Mouse (Mus musculus): Measurements from ENCODE around the gene Prdm11. TPM values are rescaled to one million over a fixed set of nuclear protein-coding genes. Genes with fewer than 3 reads are reported as not detected.

Gene Prdm11
- polyA plus RNA-seq (2014; fragmentation: Nextera tagmentation; extraction: Ambion mirVana), result 1.8 and 2.5 TPM in 2 replicates

DNA sequence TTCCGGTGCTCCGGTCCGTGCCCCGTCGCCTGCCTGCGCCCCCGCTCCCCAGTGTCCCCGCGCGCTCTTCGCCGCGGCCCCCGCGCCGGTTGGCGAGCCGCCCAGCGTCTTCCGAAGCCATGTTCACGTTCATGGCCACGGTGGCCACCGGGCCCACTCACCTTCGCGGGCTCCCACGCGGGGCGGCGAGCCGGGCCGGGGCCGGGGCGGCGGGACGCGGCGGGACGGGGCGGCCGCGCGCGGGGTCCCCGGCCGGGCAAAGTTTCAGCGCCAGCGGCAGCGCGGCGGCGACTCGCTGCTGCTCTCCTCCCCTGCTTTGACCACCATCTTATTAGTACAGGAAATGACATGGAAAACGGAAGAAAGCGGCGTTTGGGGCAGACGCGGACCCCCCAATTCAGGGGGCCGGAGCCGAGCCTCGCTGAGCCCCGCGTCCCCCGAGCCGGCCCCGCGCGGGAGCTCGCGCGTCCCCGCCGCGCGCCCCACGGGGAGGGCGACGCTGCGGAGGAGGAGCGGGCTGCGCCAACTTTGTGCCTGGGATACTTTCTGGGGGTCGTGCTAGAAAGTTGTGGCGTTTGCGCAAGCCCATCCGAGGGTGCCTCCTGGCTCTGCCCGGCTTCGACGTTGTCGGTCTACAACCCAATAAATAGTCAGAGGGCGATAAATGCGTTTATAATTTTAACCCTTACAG is at the start of gene Prdm11:
Prdm11 (minus strand) TSS at position 350 of the 691 bp plus-strand sequence.
- ATAC-seq (ENCODE audit: low FRiP score), result peak; percentile 48

DNA sequence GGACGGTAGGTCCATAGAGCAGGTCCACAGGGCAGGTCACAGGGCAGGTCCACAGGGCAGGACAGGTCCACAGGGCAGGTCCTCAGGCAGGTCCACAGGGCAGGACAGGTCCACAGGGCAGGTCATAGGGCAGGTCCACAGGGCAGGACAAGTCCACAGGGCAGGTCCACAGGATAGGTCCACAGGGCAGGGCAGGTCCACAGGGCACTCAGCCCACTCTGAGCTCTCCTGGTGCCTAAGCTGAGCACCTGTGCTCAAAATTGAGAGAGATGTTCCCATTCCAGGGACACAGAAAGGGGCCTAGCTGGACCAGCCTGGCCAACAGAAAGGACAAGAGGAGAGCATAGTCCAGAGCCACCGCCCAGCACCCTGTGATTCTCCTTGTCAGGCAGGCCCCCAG is 46.4 kb upstream of the Prdm11 start:
- 75% methylated on average over 2 of the region's 2 CpGs for WGBS

More for the DNA sequence above, at the start of gene Prdm11:
- Histone ChIP-seq H3K27me3 (ENCODE audit: control insufficient read depth, insufficient read depth, low read length) (no peaks in the 10 kb centered on the region), H3K27ac (peak within 1 kb of the TSS; percentile 93), H3K9ac (peak within 1 kb of the TSS; percentile 92), H3K4me3 (replicated peaks; ENCODE audit: low read length) (peak within 1 kb of the TSS; percentile 70), H3K36me3 (replicated peaks; ENCODE audit: control insufficient read depth, insufficient read depth) (no peaks in the 10 kb centered on the region), H3K4me2 (replicated peaks) (peak within 1 kb of the TSS; percentile 86), H3K4me1 (replicated peaks; ENCODE audit: control insufficient read depth, insufficient read depth, low read length) (peaks cover 20% of the 10 kb centered on the region), H3K9me3 (ENCODE audit: control insufficient read depth, low read length) (no peaks in the 10 kb centered on the region)
- WGBS, result under 1% methylated on average over 87 of the region's 90 CpGs
- peak; percentile 62 for DNase-seq (ENCODE audit: low spot score)

DNA sequence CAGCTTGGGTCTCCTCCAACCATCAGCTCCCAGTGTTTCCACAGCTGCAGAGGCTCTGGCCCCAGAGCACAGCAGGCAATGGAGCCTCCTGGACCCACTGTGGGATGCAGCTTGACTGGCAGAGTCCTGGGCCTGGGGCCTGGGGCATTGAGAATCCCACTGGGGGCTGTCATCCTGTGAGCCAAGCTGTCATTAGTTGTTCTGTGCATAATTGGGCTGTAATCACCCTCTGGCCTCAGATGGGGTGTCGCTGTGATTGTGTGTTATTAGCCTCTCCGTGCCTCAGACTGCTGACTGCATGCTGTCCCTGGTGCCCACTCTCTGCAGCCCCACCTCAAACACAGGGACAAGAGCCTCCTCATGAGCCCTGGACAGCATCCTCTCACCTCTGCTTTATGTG is 45.7 kb upstream of the Prdm11 start:
- H3K27me3 ChIP-seq (ENCODE audit: control insufficient read depth, insufficient read depth, low read length), result no peaks in the 10 kb centered on the region
- H3K4me1 ChIP-seq (replicated peaks; ENCODE audit: control insufficient read depth, insufficient read depth, low read length), result peaks cover 9% of the 10 kb centered on the region
- H3K4me2 ChIP-seq (replicated peaks), result no peak overlapping the region
- WGBS, result 18% methylated on average over 2 of the region's 2 CpGs
- H3K36me3 ChIP-seq (replicated peaks; ENCODE audit: control insufficient read depth, insufficient read depth), result no peaks in the 10 kb centered on the region
- no peak overlapping the region for H3K27ac ChIP-seq
- no peaks in the 10 kb centered on the region for H3K9me3 ChIP-seq (ENCODE audit: control insufficient read depth, low read length)
- peak; percentile 51; the same call in 1 of the 2 replicates for ATAC-seq (ENCODE audit: low FRiP score)
- no peak for DNase-seq (ENCODE audit: low spot score)
- H3K9ac ChIP-seq, result no peak overlapping the region
- no peak overlapping the region for H3K4me3 ChIP-seq (replicated peaks; ENCODE audit: low read length)

More for the DNA sequence above, 46.4 kb upstream of the Prdm11 start:
- no peak overlapping the region for H3K27ac ChIP-seq
- no peaks in the 10 kb centered on the region for H3K9me3 ChIP-seq (ENCODE audit: control insufficient read depth, low read length)
- H3K4me1 ChIP-seq (replicated peaks; ENCODE audit: control insufficient read depth, insufficient read depth, low read length), result peaks cover 9% of the 10 kb centered on the region
- H3K36me3 ChIP-seq (replicated peaks; ENCODE audit: control insufficient read depth, insufficient read depth), result no peaks in the 10 kb centered on the region
- no peak overlapping the region for H3K4me3 ChIP-seq (replicated peaks; ENCODE audit: low read length)
- no peak for ATAC-seq (ENCODE audit: low FRiP score)
- DNase-seq (ENCODE audit: low spot score), result no peak
- no peak overlapping the region for H3K4me2 ChIP-seq (replicated peaks)
- H3K27me3 ChIP-seq (ENCODE audit: control insufficient read depth, insufficient read depth, low read length), result no peaks in the 10 kb centered on the region
- H3K9ac ChIP-seq, result no peak overlapping the region

DNA sequence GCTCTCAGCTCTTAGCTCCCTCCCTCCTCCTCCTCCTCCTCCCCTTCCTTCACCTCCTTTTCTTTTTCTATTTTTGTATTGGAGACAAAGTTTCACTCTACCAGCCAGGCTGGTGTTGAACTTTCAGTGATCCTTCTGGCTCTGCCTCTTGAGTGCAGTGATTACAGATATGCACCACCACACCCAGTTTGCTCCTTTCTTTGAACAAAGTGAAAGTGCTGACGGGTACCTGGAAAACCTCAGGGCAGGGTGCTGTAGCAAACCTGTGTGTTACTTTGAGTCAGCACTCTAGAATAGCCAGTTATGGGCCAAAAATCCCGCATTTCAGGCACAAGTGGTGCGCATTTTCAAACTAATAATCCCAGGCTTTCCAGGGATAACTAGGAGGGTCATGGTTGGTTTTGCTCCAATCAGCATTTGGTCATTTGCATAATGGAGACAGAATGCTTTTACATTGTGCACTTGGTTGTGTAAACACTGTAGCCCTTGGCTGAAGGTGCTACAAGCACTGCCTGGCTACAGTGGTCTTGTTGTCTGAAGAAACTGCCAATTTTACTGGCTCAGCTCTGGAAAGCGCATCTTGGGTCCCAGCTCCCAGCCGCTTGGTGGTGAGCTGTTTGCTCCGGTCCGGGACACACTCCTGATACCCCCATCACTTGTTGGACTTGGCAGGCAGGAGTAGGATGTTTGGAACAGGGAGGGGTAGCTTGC is 43.6 kb upstream of the Prdm11 start:
- Histone ChIP-seq H3K4me3 (replicated peaks; ENCODE audit: low read length) (no peak overlapping the region), H3K27me3 (ENCODE audit: control insufficient read depth, insufficient read depth, low read length) (no peaks in the 10 kb centered on the region), H3K27ac (no peak overlapping the region), H3K9ac (no peak overlapping the region), H3K4me1 (replicated peaks; ENCODE audit: control insufficient read depth, insufficient read depth, low read length) (peaks cover 9% of the 10 kb centered on the region), H3K36me3 (replicated peaks; ENCODE audit: control insufficient read depth, insufficient read depth) (no peaks in the 10 kb centered on the region), H3K4me2 (replicated peaks) (no peak overlapping the region), H3K9me3 (ENCODE audit: control insufficient read depth, low read length) (no peaks in the 10 kb centered on the region)
- ATAC-seq (ENCODE audit: low FRiP score), result no peak
- DNase-seq (ENCODE audit: low spot score), result no peak
- 67% methylated on average over 7 of the region's 7 CpGs for WGBS

DNA sequence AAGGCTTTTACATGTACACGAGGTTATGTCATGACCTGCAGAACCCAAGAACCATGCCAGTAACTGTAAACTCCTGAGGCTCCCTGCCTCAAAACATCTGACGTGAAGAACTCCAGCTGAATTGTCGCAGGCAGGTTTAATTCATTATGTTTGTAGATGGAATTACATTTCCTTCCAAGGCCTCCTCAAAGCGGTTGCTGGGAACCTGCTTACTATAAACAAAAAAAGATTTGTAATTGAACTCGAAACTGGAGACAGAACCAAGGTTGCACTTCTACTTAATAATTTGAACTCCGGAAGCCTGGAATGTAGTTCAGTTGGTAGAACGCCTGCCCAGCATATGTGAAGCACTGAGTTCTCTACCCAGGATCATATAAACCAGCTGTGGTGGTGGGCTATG is 42.0 kb upstream of the Prdm11 start:
- H3K9ac ChIP-seq, result no peak overlapping the region
- no peaks in the 10 kb centered on the region for H3K9me3 ChIP-seq (ENCODE audit: control insufficient read depth, low read length)
- no peak for ATAC-seq (ENCODE audit: low FRiP score)
- DNase-seq (ENCODE audit: low spot score), result no peak
- no peaks in the 10 kb centered on the region for H3K27me3 ChIP-seq (ENCODE audit: control insufficient read depth, insufficient read depth, low read length)
- H3K4me1 ChIP-seq (replicated peaks; ENCODE audit: control insufficient read depth, insufficient read depth, low read length), result peaks cover 9% of the 10 kb centered on the region
- H3K27ac ChIP-seq, result no peak overlapping the region
- H3K4me2 ChIP-seq (replicated peaks), result no peak overlapping the region
- whole genome bisulfite sequencing, result 88% methylated on average over 7 of the region's 7 CpGs
- no peaks in the 10 kb centered on the region for H3K36me3 ChIP-seq (replicated peaks; ENCODE audit: control insufficient read depth, insufficient read depth)
- H3K4me3 ChIP-seq (replicated peaks; ENCODE audit: low read length), result no peak overlapping the region

DNA sequence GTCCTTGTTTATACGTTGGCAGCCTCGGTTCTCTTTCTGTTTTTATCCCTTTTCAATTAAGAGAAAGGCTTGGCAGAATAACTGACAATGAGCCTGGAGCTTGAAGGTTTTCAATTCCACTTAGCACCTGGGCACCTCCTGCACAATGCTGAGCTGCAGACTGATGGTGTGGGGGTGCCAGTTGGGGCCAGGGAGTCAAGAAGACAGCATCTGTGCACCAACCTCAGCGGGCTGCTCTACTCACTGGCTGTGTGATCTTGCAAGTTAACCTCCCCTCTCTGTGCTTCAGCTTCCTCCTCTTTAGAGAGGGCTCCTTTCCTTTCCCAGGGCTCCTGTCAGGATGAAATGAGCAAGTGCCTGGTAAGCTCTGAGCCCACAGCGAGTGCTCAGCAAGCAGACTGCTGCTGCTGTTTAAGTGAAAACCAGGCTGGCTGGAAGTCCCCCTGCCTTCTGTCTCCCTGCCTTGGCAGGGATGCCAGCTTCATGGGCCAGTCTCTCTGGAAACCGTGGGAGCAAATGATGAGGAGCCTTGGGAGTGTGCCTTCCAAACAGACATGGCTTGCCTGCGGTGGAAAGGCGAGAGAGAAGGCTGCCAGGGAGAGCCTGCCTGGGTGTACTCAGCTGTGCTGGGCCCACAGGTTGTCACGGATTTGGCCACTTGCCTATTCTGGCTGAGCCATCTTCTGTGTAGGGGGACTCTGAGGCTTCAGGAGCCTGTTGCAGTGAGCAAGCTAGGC is 39.5 kb upstream of the Prdm11 start:
- Histone ChIP-seq H3K27ac (no peak overlapping the region), H3K9ac (no peak overlapping the region), H3K4me2 (replicated peaks) (no peak overlapping the region), H3K36me3 (replicated peaks; ENCODE audit: control insufficient read depth, insufficient read depth) (no peaks in the 10 kb centered on the region), H3K4me1 (replicated peaks; ENCODE audit: control insufficient read depth, insufficient read depth, low read length) (no peaks in the 10 kb centered on the region), H3K4me3 (replicated peaks; ENCODE audit: low read length) (no peak overlapping the region), H3K27me3 (ENCODE audit: control insufficient read depth, insufficient read depth, low read length) (no peaks in the 10 kb centered on the region), H3K9me3 (ENCODE audit: control insufficient read depth, low read length) (no peaks in the 10 kb centered on the region)
- 44% methylated on average over 8 of the region's 8 CpGs for WGBS
- no peak for DNase-seq (ENCODE audit: low spot score)
- ATAC-seq (ENCODE audit: low FRiP score), result no peak

DNA sequence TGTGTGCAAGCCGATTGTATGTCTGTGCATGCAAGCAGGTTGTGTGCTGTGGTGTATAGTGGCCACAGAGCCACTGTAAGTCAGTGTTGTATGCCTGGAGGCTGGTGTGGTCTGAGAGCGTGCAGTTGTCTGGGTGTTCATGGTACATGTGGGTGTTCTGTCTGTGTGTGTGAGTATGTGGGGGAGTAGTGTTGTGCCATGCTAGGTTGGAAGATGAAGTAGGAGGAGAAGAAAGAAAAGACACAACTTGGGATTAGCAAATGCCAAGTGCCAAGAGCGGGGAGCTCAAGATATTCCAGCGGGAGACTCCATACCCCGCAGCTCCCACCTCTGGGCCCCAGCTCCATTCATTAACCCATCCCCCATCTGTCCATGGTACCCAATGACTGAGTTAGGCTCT is 38.5 kb upstream of the Prdm11 start:
- Histone ChIP-seq H3K4me2 (replicated peaks) (no peak overlapping the region), H3K4me1 (replicated peaks; ENCODE audit: control insufficient read depth, insufficient read depth, low read length) (no peaks in the 10 kb centered on the region), H3K36me3 (replicated peaks; ENCODE audit: control insufficient read depth, insufficient read depth) (no peaks in the 10 kb centered on the region), H3K4me3 (replicated peaks; ENCODE audit: low read length) (no peak overlapping the region), H3K9ac (no peak overlapping the region), H3K9me3 (ENCODE audit: control insufficient read depth, low read length) (no peaks in the 10 kb centered on the region), H3K27me3 (ENCODE audit: control insufficient read depth, insufficient read depth, low read length) (no peaks in the 10 kb centered on the region), H3K27ac (no peak overlapping the region)
- DNase-seq (ENCODE audit: low spot score) (no peak), ATAC-seq (ENCODE audit: low FRiP score) (no peak)
- 87% methylated on average over 5 of the region's 5 CpGs for WGBS

DNA sequence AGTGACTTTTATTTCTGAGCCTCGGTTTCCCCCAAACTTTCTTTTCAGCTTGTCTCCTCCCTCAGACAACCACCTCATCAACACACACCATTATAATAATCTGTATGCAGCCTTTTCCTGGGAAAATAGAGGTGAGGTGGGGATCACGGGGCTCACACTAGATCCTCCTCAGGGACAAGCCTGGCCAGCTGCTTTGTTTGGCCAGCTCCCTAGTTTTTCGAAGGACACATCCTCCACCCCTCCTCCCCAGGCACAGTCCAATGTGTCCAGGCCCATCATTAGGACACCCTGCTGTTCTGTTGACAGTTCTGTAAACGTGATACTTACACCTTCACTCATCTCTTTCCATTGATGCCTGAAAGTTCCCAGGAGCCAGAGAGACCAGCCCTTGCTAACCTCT is 37.4 kb upstream of the Prdm11 start:
- Histone ChIP-seq H3K4me1 (replicated peaks; ENCODE audit: control insufficient read depth, insufficient read depth, low read length) (no peaks in the 10 kb centered on the region), H3K4me2 (replicated peaks) (no peak overlapping the region), H3K27ac (no peak overlapping the region), H3K4me3 (replicated peaks; ENCODE audit: low read length) (no peak overlapping the region), H3K36me3 (replicated peaks; ENCODE audit: control insufficient read depth, insufficient read depth) (no peaks in the 10 kb centered on the region), H3K27me3 (ENCODE audit: control insufficient read depth, insufficient read depth, low read length) (no peaks in the 10 kb centered on the region), H3K9me3 (ENCODE audit: control insufficient read depth, low read length) (no peaks in the 10 kb centered on the region), H3K9ac (no peak overlapping the region)
- ATAC-seq (ENCODE audit: low FRiP score) (no peak), DNase-seq (ENCODE audit: low spot score) (no peak)
- WGBS, result 51% methylated on average over 4 of the region's 4 CpGs

GRCm38 (mm10) chr2:93082846-93083245 is 36.9 kb upstream of the Prdm11 start:
- 30% methylated on average over 3 of the region's 3 CpGs for WGBS
- Histone ChIP-seq H3K4me2 (replicated peaks) (no peak overlapping the region), H3K4me1 (replicated peaks; ENCODE audit: control insufficient read depth, insufficient read depth, low read length) (no peaks in the 10 kb centered on the region), H3K36me3 (replicated peaks; ENCODE audit: control insufficient read depth, insufficient read depth) (no peaks in the 10 kb centered on the region), H3K9me3 (ENCODE audit: control insufficient read depth, low read length) (no peaks in the 10 kb centered on the region), H3K9ac (no peak overlapping the region), H3K27me3 (ENCODE audit: control insufficient read depth, insufficient read depth, low read length) (no peaks in the 10 kb centered on the region), H3K4me3 (replicated peaks; ENCODE audit: low read length) (no peak overlapping the region), H3K27ac (no peak overlapping the region)
- ATAC-seq (ENCODE audit: low FRiP score) (no peak), DNase-seq (ENCODE audit: low spot score) (no peak)

All from hindbrain, embryonic 14.5 days (tissue).